Mouse (Mus musculus) frontal cortex, postnatal 14 days (tissue): ENCODE measurements around the gene Pik3r1.

ENCODE experiments used
- DNase-seq, 2 experiments: peaks; one replicate each; pipeline ENCODE4 v3.0.0; 2022; ENCODE audit warnings: low spot score in 2 of 2

Pik3r1 gene

GRCm38 (mm10) chr13:101680083-101680482 is 87.9 kb downstream of the Pik3r1 start:
- DNase-seq, result no peak

GRCm38 (mm10) chr13:101678984-101679383 is 89.0 kb downstream of the Pik3r1 start:
- no peak for DNase-seq

- no peak for DNase-seq
Observed at GRCm38 (mm10) chr13:101678036-101678435, 90.0 kb downstream of the Pik3r1 start.

GRCm38 (mm10) chr13:101673876-101674275 is 94.1 kb downstream of the Pik3r1 start:
- no peak for DNase-seq

GRCm38 (mm10) chr13:101668859-101669258 is 99.2 kb downstream of the Pik3r1 start:
- DNase-seq, result no peak

- DNase-seq, result no peak
Observed at GRCm38 (mm10) chr13:101664010-101664409, 104.0 kb downstream of the Pik3r1 start.

GRCm38 (mm10) chr13:101662900-101663299 is 105.1 kb downstream of the Pik3r1 start:
- DNase-seq, result no peak

GRCm38 (mm10) chr13:101661567-101661966 is 106.5 kb downstream of the Pik3r1 start:
- no peak for DNase-seq

GRCm38 (mm10) chr13:101660187-101660586 is 107.8 kb downstream of the Pik3r1 start:
- DNase-seq, result no peak

- no peak for DNase-seq
Observed at GRCm38 (mm10) chr13:101652131-101652530, 115.9 kb downstream of the Pik3r1 start.

- no peak for DNase-seq
Observed at GRCm38 (mm10) chr13:101641632-101642031, 126.4 kb downstream of the Pik3r1 start.

GRCm38 (mm10) chr13:101635837-101636236 is 132.2 kb downstream of the Pik3r1 start:
- no peak for DNase-seq

- no peak for DNase-seq
Observed at GRCm38 (mm10) chr13:101634420-101634819, 133.6 kb downstream of the Pik3r1 start.

GRCm38 (mm10) chr13:101633620-101634019 is 134.4 kb downstream of the Pik3r1 start:
- no peak for DNase-seq

- DNase-seq, result no peak
Observed at GRCm38 (mm10) chr13:101632771-101633170, 135.2 kb downstream of the Pik3r1 start.

GRCm38 (mm10) chr13:101631561-101631960 is 136.5 kb downstream of the Pik3r1 start:
- peak in 1 of 2 experiments; percentile 6 for DNase-seq
